Mouse (Mus musculus): Measurements from ENCODE around the gene Prkd1.
"Not testable (repeated sequence)": the region's sequence is repeated elsewhere in the genome, so short reads cannot be mapped to it uniquely, and the experiment has no call there.

Gene Prkd1

DNA sequence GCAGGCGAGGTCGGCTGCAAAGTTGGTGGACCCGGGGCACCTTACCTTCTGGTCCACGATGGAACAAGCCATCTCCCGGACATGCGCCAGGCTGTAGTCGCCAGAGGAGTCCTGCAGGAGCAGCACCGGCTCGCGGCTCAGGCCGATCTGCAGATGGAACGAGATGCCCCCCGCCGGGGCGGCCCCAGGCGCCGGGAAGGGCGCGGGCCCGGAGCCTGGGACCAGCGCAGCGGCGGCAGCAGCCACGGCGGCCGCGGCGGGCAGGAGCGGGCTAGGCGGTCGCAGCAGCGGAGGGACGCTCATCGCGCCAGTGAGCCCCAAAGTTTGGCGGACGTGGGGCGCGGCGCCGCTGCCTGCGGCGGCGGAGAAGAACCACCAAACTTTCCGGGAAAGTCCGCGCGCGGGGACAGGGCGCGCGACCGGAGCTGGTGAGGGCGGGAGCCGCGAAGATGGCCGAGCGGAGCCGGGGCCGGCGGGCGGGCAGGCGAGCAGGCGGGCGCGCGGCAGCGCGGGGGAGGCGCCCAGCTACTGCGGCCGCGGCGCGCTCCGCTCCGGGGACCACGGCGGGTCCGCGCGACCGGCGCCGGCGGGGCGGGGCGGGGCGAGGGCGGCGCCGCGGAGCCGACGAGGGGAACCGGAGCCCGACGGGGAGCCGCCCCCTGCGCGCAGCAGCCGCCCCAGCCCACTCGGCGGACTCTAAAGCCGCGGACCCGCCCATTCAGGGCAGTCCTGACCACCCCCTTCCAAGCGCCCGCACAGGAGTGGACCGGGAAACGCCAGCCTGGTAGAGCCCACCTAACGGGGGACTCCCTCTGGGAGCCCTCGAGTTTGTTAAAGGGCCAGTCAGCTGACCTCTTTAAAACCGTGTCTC, at the start of gene Prkd1:
Prkd1 (minus strand) TSS at position 428 of the 871 bp plus-strand sequence.
- DNase-seq (ENCODE audit: low spot score), result peak; percentile 85

DNA sequence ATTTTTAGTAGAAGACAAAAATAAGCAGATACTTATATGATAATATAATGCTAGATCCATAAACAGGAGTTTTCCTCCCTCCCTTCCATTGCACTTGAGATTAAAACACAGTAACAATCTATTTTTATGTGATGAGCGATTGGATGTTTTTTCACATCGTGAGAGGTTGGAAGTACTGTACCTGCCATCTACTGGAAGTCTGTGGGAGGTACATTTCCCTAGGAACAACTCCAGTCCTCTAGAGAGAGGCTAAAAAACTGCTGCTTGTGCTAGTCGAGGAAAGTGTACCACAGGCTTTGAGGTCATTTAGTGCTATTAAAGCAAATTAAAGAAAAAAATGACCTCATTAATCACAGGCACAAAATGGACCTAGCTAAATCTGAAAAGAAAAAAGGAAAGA, 48.6 kb upstream of the Prkd1 start:
- no peak for DNase-seq (ENCODE audit: low spot score)

DNA sequence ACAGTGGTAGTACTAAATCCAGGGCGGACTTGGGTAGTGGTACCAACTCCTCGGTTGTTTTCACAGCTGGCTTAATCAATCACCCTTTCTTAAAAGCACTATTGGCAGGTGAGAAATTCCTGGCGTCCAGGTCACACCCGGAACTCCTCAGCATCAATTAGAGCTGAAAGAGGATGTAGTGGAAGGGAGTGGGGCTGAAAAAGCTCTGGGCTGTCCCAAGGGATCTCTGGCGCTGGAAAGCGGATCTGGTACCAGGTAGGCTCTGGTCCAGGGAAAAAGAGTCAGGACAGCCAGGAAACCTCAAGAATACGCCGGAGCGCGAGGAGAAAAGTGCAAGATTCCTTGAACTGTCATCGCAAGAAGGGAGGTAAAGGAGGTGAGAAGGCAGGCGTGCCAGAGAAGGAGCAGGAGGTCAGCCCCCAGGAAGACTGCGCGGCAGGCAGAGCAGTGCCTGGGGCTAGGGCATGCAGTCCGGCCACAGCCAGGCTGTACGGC, 675 bp downstream of the Prkd1 start:
- DNase-seq (ENCODE audit: low spot score), result no peak

DNA sequence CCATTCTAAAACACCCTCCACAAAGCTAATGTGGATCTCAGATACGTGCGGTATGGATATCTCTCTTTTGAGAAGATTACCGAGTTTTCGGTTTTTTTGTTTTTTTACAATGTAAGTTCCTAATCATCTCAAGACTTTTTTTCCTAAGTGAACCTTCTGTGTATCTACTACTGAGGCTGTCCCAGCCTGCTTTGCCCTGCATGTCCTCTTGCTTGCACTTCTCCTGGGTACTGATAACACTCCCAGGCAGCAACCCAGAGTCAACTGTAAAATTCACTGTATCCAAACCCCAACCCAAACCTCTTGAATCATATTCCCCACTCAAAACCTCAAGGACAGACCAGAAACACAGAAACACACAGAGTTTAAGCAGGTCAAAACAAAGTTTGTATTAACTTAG, 2.0 kb downstream of the Prkd1 start:
- DNase-seq (ENCODE audit: low spot score), result no peak

DNA sequence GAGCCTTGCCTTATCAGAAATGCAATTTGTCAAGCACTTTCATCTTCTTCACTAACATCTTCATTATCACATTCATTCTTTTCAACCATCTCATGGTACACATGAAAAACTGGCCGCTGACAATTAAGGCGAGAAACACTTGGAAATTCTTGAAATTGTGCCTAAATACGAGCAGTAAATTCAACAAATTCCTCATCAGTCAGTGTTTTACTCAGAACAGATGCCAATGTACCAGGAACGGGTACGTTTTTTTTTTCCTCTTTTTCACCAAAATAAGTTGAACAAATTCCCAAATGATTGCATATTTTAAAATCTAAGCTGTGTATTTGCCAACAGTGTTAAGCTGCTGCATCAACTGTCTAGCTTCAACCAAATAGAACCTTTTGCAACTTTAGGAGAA, 6.2 kb downstream of the Prkd1 start:
- no peak for DNase-seq (ENCODE audit: low spot score)

DNA sequence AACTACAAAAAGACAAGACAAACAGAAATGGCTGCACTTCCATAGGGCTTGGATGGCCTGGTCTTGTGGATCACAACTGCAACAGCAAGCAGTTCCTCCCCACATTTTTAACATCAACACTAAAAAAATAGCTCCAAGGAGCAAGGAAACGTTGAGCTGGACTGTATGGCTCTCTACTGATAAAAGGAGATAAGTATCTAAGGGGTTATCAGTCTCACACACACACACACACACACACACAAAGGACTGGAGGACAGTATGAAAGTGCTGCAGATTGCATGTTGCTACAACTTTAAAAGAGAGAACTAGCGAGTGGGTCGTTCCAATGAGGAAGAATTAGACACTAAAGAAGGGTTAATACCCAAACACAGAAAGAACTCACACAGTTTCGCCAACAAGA, 8.7 kb downstream of the Prkd1 start:
- no peak for DNase-seq (ENCODE audit: low spot score)

DNA sequence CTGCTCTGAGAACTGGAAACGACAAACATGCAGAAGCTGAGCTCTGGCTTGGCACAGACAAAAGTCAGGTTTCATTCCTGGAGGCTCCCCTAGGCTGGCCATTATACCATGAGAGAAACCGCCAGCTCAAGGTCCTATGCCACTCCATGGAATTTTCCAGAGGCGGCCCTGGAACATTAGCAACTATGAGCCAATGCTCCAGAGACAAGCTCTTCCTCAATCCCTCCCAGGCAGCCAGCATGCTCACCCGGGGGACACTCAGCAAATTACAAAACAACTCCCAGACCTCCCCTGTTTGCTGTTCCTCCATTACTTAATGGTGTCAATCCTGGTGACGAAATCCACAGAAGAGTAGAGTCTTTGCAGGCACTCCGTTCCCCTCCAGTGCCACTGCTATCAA, 14.5 kb downstream of the Prkd1 start:
- no peak for DNase-seq (ENCODE audit: low spot score)

DNA sequence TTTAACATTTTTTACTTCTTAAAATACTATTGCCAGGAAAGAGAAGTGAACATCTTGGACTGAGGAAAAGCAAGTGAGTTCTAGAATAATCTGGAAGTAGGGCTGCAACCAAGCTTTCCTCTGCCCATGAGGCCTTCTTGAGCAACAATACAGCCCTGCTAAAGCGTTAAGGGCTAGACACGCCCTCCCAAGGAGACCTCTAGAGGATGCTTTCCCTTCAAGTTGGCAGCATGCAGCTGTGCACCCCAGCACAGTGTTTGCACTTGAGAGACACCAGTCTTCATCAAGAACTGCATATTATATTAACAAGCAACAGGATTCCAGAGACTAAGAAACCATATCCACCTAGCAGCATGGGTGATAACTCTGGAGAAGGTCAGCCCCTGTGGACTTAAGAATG, 22.8 kb downstream of the Prkd1 start:
- not testable (repeated sequence) for DNase-seq (ENCODE audit: low spot score)

DNA sequence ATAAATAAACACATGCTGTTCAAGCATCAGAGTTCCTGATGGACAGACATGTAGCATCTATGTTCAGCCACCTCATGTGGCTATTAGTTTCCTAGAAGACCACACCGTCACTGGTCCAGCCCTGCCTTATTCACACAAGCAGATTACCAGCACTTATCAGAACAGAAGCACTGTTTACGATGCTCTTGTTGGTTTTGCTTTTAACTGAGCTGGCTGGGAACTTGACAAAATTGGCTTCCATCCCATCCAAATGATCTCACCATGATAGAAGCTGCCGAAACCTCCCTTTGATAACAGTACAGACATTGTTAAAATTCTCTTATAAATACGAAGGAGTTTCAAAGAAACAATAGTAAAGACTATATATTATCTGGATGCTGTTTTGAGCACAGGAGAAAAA, 24.7 kb downstream of the Prkd1 start:
- DNase-seq (ENCODE audit: low spot score), result no peak

DNA sequence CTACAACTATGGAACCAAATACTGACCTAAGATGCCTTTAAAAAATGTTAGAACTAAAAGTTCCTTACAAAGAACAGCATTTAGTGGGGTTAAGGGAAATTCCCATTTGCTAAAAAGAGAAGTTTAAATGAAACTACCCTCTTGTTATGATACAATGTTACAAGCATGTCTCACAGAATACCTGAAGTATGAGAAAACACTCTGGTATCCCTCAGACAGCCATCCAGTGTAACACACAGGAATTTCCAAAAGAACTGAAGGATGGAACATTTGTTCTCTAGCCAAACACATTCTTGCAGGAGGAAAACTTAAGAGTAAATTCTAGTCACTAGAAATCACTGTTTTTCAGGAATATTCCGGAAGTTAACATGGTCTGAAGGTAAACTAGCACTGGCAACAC, 33.0 kb downstream of the Prkd1 start:
- no peak for DNase-seq (ENCODE audit: low spot score)

DNA sequence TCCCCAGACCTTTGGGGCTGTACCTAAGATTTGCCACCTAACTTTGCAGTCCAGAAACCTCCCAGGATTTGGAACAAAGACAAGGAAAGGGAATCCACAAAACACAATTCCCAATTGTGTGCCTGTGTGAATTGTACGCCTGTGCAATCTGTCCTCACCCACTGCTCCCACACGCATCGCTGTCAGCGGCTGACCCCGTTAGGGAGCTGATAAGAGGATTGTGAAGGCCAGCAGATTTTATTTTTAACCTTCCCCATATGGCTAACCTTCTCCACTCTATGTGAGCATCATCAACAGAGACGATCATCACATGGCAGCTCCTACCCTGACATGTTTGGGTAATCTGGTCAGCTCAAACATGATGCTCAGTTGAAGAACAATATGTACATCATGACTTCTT, 34.6 kb downstream of the Prkd1 start:
- DNase-seq (ENCODE audit: low spot score), result no peak

DNA sequence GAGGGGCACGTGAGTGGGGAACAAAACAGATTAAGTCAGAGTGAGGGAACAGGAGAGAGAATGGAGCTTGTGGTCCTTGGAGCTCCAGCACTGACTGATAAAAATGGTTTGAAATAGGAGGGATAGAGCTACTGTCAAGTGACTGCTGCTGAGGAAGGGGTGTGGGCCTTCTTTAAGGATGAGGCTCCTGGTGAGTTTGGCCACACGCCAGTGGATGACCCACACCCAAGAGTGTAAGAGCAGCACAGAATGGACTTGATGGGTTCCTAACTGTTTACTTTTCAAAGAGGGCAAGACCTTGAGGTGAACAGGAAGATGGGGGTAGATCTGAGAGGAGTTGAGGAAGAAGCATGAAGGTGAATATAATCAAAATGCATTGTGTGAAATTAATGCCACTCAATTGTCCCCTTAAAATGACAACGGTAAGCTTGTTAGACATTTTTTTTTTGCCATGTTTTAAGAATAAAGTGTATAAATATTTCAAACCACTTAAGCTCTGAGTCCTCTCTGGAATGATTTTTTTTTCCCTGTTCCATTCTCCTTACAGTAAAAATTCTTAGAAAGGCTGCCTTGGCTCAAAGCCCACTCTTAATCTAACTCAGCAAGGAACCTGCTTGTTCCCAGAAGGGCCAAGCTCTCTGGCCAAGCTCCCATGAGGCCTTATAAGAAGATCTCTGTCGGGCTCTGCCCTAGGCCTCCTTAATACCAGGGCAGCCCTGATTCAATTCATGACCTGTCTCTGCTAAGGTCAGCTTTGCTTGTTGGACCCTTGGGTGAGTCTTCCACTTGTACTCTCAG, 42.0 kb downstream of the Prkd1 start:
- DNase-seq (ENCODE audit: low spot score), result no peak

DNA sequence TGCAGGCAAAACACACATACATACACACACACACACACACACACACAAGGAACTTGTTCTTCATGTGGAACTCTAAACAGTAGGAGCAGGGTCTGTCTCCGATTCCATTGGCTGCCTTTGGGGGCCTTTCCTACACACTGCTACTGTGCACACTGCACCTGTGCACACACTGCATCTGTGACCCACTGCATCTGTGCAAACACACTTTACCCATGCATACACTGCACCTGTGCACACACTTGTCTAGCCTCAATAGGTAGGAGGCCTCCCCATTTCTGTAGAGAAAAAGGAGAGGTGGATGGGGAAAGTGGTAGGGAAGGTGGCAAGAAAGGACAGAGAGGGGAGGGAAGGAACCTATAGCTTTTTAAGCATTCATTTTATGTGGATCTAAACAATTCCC, 49.5 kb downstream of the Prkd1 start:
- no peak for DNase-seq (ENCODE audit: low spot score)

DNA sequence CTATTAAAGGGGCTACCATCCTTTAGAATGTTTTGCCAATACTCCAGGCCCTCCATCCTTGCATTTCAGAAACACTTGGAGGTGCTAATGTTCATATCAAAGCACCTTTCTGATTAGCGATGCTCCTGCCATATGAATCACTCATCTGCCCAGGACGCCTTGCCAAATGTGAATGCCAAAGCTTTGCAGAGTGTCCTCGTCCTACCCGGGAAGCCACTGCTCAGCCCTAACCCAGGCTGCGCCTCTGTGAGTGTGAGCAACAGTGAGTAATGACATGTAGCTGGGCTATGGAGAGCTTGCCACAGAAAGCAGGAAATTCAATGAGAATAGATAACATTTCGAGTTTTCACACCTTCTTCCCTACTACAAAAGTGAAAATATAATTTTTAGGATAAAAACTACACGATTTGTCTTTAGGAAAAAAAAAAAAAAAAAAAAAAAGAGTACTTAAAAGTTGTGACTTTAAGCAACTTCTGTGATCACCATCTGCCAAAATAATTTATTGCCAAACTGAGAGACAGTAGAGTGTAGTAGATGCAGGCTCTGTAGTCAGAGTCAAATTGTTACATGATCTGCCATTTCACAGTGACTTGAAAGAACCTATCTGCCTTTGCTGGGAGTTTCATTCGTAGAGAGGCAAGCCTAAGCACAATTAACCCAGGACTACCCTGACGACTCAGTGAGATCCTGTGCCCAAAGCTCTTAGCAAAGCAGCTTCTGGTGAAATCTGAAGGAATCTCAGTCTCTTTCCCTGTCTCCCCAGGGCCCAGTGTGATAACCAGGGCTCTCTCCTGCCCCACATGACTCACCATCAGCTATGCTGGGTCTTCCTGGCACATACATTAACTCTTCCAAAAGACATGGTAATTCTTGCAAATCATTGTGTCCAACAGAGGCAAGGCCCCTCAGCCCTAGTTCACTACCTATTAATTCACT, 50.6 kb downstream of the Prkd1 start:
- DNase-seq (ENCODE audit: low spot score), result no peak

DNA sequence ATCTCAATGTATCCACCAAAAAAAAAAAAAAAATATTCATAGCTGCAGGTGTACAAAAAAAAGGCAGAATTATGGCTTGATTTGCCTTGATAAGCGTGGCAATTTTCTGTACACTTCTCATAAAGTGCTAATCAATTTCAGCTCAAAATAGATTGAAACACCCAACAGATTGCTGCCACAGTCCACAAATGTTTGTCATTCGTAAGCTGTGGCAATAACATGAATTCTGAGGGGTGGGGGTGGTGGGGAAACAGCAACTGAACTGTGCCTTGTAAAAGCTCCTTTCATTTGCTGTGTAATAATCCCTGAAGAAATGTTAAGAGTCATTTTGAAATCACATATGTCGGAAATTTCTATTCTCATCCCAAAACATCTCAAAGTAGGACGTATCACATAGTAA, 51.4 kb downstream of the Prkd1 start:
- no peak for DNase-seq (ENCODE audit: low spot score)

DNA sequence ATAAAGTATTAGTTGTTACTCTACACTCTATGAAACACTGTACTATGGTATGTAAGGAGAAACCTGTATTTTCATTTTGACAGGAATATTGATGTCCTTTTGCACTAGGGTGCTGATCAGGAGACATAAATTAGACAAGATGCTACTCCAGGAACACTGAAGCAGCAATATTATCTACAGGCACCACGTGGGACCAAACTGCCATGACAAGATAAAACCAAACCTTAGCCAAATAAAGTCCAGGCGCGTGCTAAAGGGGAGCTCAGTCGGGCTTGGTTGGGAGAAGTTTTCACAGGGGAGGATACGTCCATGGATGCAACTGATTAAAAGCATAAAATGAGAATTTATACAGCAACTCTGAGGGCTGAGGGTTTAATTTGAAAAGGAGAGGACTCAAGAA, 53.1 kb downstream of the Prkd1 start:
- no peak for DNase-seq (ENCODE audit: low spot score)

DNA sequence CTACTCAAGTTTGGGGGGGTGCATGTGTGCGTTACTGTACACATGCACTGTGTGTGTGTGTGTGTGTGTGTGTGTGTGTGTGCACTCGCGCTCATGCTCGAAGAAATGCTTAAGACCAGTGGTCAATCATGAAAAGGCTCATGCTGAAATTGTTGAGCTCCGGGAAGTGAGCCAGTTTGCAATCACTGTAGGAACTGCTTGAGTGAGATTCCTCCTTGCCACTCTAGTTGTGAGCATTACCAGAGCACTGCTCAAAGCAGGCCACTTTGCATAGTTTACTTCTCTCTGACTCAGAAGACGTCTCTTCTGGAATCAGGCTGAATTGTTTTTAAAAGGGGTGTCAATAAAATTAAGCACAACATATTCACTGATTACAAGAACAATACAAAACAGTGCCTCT, 54.4 kb downstream of the Prkd1 start:
- no peak for DNase-seq (ENCODE audit: low spot score)

DNA sequence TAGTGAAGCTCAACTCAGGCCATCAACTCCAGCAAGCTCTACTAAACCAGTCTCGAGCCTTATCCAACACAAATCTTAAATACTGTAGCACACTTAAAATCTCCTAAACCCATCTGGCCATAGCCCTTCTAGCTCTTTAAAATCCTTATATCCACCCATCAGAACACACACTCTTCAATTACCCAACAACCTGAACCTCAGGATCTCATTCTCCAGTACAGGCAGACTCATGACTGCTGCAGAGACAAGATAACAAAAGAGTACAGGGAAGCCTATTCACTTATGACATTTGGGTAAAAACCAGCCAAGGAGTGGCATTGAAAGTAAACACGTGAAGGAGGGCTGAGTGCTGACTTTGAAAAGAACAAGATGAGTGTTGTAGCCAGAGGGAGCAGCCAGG, 55.4 kb downstream of the Prkd1 start:
- DNase-seq (ENCODE audit: low spot score), result no peak

DNA sequence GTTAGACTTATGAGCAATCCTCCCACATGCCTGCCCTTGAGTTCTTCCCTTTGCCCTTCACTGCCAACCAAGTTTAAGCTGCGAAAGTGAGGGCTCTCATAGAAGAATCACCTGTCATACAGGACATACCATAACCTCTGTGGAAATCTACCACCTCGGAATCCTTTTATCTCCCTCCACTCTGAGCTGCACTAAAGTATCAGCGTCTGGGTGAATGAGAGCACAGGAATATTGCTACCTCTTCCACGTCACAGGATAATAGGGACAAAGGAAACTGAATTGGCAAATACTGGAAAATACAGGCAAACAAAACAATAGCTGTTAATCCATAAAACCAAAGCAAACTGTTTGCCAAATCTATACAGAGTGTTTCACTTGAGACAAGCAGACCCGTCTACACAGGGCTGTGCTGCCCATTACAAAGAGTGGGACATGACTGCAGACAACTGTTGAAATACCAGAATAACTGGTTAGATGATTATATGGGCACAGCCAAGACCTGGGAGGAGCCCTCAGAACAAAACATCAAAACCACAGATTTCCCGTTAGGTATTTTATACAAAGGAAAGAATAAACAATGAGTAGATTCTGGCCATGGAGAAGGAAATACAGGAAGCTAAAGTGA, 60.6 kb downstream of the Prkd1 start:
- no peak for DNase-seq (ENCODE audit: low spot score)

DNA sequence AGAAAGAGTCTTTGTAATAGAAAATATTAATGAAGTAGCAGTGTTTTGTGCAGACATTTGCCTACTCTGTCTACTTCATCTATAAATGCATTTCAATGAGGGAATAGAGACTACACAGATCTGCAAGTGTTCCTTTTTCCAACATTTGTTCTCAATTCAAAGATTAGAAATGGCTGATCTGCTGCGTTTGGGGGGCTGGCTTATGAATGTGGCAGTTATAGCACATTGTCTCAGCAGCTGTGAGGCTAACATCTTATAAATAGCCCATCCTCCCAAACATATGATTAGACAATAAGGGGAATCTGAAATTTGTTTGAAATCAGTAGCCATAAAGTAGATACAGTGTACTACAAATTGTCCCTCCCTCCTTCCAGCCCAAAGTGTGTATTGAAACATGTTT, 83.7 kb downstream of the Prkd1 start:
- DNase-seq (ENCODE audit: low spot score), result no peak

DNA sequence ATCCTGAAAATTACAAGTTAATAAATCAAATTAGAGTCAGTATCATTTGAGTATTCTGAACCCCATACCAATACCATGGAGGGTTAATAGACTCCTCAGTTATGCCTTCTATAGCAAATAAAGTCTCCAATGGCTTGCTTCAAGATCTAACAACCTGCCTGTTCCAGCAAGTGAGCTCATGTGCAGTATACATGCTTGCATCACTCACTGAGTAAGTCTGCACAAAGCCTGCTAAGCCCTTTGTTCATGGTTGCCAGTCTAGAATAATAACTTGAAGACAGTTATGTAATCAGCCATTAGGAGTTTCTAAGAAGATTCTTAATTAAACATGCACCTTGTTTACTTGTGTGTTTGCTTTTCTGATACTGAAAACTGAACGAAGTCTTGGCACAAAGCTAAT, 88.4 kb downstream of the Prkd1 start:
- no peak for DNase-seq (ENCODE audit: low spot score)

DNA sequence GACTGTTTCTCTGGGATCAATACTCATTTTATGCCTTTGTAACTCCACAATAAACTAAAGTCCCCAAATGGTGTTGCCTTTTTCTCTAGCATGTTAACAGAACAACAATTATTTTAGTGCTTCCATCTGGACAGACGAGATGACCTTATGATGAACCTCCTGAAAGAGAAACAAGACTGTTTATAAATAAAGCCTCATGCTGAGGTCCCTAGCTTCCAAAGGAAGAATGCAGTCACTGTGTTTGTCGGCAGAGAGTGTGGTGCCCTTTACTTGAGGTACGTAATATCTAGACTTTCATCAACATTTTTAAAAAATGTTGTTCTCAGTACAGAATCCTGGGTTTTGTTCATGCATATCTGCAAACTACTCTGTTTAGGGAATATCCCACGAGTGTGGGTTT, 90.7 kb downstream of the Prkd1 start:
- DNase-seq (ENCODE audit: low spot score), result no peak

Measured in ovary, postnatal 36 days (tissue).